Mouse (Mus musculus): Measurements from ENCODE around the gene Ubash3b. TPM values are rescaled to one million over a fixed set of nuclear protein-coding genes. Genes with fewer than 3 reads are reported as not detected.

Gene Ubash3b
- polyA plus RNA-seq, 1 experiment from 2014 or later = 9.6 TPM

- 90% methylated on average over 5 of the region's 5 CpGs for WGBS
- H3K4me2 ChIP-seq (ENCODE audit: low read length) = no peak overlapping the region
- H3K27ac ChIP-seq (replicated peaks in 1 of 2; ENCODE audit: control insufficient read depth in 1 of 2, insufficient read depth in 1 of 2, low read depth in 2 of 2, low read length in 2 of 2) = no peak overlapping the region
- H3K4me1 ChIP-seq (ENCODE audit: control insufficient read depth in 2 of 2, insufficient read depth in 2 of 2, low read length in 2 of 2) = peaks cover 24 to 25% of the 10 kb centered on the region in 2 experiments
- H3K9ac ChIP-seq (ENCODE audit: low read length) = no peak overlapping the region
- H3K9me3 ChIP-seq (ENCODE audit: control insufficient read depth, low read length) = no peaks in the 10 kb centered on the region
- ATAC-seq (ENCODE audit: insufficient number of reproducible peaks, insufficient read depth, low FRiP score, low read depth) = no peak
- no peaks in the 10 kb centered on the region for H3K36me3 ChIP-seq (ENCODE audit: control insufficient read depth, insufficient read depth, low read length)
- no peaks in the 10 kb centered on the region for H3K27me3 ChIP-seq (ENCODE audit: control insufficient read depth, insufficient read depth, low read length)
- no peak overlapping the region for H3K4me3 ChIP-seq (ENCODE audit: control insufficient read depth in 1 of 2, insufficient read depth in 1 of 2, low read depth in 1 of 2, low read length in 2 of 2)
Observed at GRCm38 (mm10) chr9:41075528-41075927, 86.0 kb downstream of the Ubash3b start.

DNA sequence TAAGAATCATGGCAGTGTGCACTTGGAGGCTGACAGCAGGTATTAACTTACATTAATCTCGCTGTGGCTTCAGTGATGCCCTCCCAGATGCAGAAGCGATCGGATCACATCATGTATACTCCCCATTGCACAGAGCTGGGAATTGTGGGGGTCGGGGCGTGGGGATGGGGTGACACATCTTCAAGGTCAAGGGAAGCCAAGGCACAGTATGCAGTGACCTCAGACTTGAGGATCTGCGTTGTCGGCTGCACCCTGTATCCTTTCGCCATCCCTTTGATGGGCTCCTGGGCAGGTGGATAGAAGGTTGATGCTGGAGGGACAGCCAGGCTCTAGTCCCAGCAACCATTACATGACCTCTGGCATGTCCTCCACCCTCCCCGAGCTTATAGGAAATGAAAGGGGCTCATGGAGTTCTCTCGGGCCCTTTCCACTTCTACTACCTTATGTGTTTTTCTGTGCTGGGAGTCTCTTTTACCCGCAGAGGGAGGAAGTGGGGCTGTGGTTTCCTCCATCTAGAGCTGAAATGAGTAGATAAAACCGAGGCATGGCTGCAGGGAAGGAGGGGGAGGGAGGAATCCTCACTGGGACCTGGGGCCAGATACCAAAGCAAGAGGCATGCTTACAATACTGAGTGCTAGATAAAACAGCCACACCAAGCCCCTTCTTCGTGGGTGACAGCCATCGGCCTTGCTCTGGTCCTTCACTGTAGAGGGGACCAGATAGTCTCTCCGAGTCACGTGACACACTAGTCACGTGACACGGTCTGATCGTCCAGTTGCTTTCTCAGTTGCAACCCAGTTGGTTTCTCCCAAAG, 88.1 kb downstream of the Ubash3b start:
- Histone ChIP-seq H3K4me1 (ENCODE audit: control insufficient read depth in 2 of 2, insufficient read depth in 2 of 2, low read length in 2 of 2) (peaks cover 21 to 34% of the 10 kb centered on the region in 2 experiments), H3K9ac (ENCODE audit: low read length) (no peak overlapping the region), H3K27ac (replicated peaks in 1 of 2; ENCODE audit: control insufficient read depth in 1 of 2, insufficient read depth in 1 of 2, low read depth in 2 of 2, low read length in 2 of 2) (peak overlapping the region; percentile 5 to 8; a peak in 3 of 4 replicates), H3K4me3 (ENCODE audit: control insufficient read depth in 1 of 2, insufficient read depth in 1 of 2, low read depth in 1 of 2, low read length in 2 of 2) (no peak overlapping the region), H3K9me3 (ENCODE audit: control insufficient read depth, low read length) (no peaks in the 10 kb centered on the region), H3K27me3 (ENCODE audit: control insufficient read depth, insufficient read depth, low read length) (no peaks in the 10 kb centered on the region), H3K4me2 (ENCODE audit: low read length) (0 out of 2 replicates have a peak overlapping the region, but pooled peaks have one; percentile 12), H3K36me3 (ENCODE audit: control insufficient read depth, insufficient read depth, low read length) (no peaks in the 10 kb centered on the region)
- 0 out of 2 replicates have a peak, but pooled peaks have one; percentile 19 for ATAC-seq (ENCODE audit: insufficient number of reproducible peaks, insufficient read depth, low FRiP score, low read depth)
- WGBS = 62% methylated on average over 19 of the region's 19 CpGs

DNA sequence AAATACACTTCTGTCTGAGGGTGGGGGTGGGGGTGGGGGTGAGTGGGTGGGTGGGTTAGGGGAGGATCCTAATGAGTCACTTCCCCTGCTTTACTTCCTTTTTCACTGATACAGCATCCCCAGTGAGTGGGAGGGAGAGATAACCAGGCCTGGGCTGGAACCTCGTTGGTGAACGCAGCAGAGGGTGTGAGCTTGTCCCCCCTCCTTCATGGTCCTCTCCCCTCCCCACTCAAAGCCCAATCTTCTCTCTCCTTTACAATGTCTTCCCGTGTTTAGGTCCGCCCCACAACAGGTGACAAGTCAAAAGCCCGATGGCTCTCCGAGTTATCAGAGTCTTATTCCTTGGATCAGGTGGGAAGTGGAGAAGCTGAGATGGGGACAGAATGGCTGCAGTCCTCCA, 88.7 kb downstream of the Ubash3b start:
- Histone ChIP-seq H3K27me3 (ENCODE audit: control insufficient read depth, insufficient read depth, low read length) (no peaks in the 10 kb centered on the region), H3K4me2 (ENCODE audit: low read length) (0 out of 2 replicates have a peak overlapping the region, but pooled peaks have one; percentile 12), H3K9me3 (ENCODE audit: control insufficient read depth, low read length) (no peaks in the 10 kb centered on the region), H3K9ac (ENCODE audit: low read length) (no peak overlapping the region), H3K4me3 (ENCODE audit: control insufficient read depth in 1 of 2, insufficient read depth in 1 of 2, low read depth in 1 of 2, low read length in 2 of 2) (no peak overlapping the region), H3K4me1 (ENCODE audit: control insufficient read depth in 2 of 2, insufficient read depth in 2 of 2, low read length in 2 of 2) (peaks cover 25 to 41% of the 10 kb centered on the region in 2 experiments), H3K36me3 (ENCODE audit: control insufficient read depth, insufficient read depth, low read length) (no peaks in the 10 kb centered on the region), H3K27ac (replicated peaks in 1 of 2; ENCODE audit: control insufficient read depth in 1 of 2, insufficient read depth in 1 of 2, low read depth in 2 of 2, low read length in 2 of 2) (peak overlapping the region in 1 of 2 experiments; percentile 5; a peak in 1 of 4 replicates)
- WGBS = 42% methylated on average over 6 of the region's 6 CpGs
- peak; percentile 51; the same call in 1 of the 2 replicates for ATAC-seq (ENCODE audit: insufficient number of reproducible peaks, insufficient read depth, low FRiP score, low read depth)

GRCm38 (mm10) chr9:41071906-41072511, 89.5 kb downstream of the Ubash3b start:
- Histone ChIP-seq H3K4me1 (ENCODE audit: control insufficient read depth in 2 of 2, insufficient read depth in 2 of 2, low read length in 2 of 2) (peaks cover 26 to 48% of the 10 kb centered on the region in 2 experiments), H3K27ac (replicated peaks in 1 of 2; ENCODE audit: control insufficient read depth in 1 of 2, insufficient read depth in 1 of 2, low read depth in 2 of 2, low read length in 2 of 2) (peak overlapping the region in 1 of 2 experiments; percentile 5; a peak in 2 of 4 replicates), H3K4me2 (ENCODE audit: low read length) (no peak overlapping the region), H3K27me3 (ENCODE audit: control insufficient read depth, insufficient read depth, low read length) (no peaks in the 10 kb centered on the region), H3K9ac (ENCODE audit: low read length) (no peak overlapping the region), H3K9me3 (ENCODE audit: control insufficient read depth, low read length) (no peaks in the 10 kb centered on the region), H3K36me3 (ENCODE audit: control insufficient read depth, insufficient read depth, low read length) (no peaks in the 10 kb centered on the region), H3K4me3 (ENCODE audit: control insufficient read depth in 1 of 2, insufficient read depth in 1 of 2, low read depth in 1 of 2, low read length in 2 of 2) (no peak overlapping the region)
- WGBS = 34% methylated on average over 3 of the region's 3 CpGs
- no peak for ATAC-seq (ENCODE audit: insufficient number of reproducible peaks, insufficient read depth, low FRiP score, low read depth)

- Histone ChIP-seq H3K9ac (ENCODE audit: low read length) (no peak overlapping the region), H3K4me2 (ENCODE audit: low read length) (no peak overlapping the region), H3K27ac (replicated peaks in 1 of 2; ENCODE audit: control insufficient read depth in 1 of 2, insufficient read depth in 1 of 2, low read depth in 2 of 2, low read length in 2 of 2) (no peak overlapping the region), H3K9me3 (ENCODE audit: control insufficient read depth, low read length) (no peaks in the 10 kb centered on the region), H3K36me3 (ENCODE audit: control insufficient read depth, insufficient read depth, low read length) (no peaks in the 10 kb centered on the region), H3K4me1 (ENCODE audit: control insufficient read depth in 2 of 2, insufficient read depth in 2 of 2, low read length in 2 of 2) (peaks cover 26 to 48% of the 10 kb centered on the region in 2 experiments), H3K4me3 (ENCODE audit: control insufficient read depth in 1 of 2, insufficient read depth in 1 of 2, low read depth in 1 of 2, low read length in 2 of 2) (no peak overlapping the region), H3K27me3 (ENCODE audit: control insufficient read depth, insufficient read depth, low read length) (no peaks in the 10 kb centered on the region)
- no peak for ATAC-seq (ENCODE audit: insufficient number of reproducible peaks, insufficient read depth, low FRiP score, low read depth)
- WGBS = 47% methylated on average over 5 of the region's 5 CpGs
Observed at GRCm38 (mm10) chr9:41070761-41071181, 90.7 kb downstream of the Ubash3b start.

DNA sequence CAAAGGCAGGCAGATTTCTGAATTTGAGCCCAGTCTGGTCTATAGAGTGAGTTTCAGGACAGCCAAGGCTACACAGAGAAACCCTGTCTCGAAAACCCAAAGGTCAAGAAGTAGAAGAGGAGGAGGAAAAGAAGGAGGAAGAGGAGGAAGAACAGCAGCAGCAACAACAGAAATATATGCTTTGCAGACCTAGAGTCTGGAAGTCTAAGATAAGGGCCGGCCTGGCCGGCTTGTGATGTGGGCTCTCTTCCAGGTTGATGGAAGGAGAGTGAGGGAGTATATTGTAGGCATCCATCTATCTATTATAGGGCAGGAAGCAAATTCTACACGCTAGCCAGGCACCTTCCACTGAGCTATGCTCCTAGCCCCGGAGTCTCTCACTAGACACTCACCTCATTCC, 92.0 kb downstream of the Ubash3b start:
- H3K27me3 ChIP-seq (ENCODE audit: control insufficient read depth, insufficient read depth, low read length) = no peaks in the 10 kb centered on the region
- no peak overlapping the region for H3K9ac ChIP-seq (ENCODE audit: low read length)
- no peaks in the 10 kb centered on the region for H3K9me3 ChIP-seq (ENCODE audit: control insufficient read depth, low read length)
- H3K4me3 ChIP-seq (ENCODE audit: control insufficient read depth in 1 of 2, insufficient read depth in 1 of 2, low read depth in 1 of 2, low read length in 2 of 2) = no peak overlapping the region
- no peak for ATAC-seq (ENCODE audit: insufficient number of reproducible peaks, insufficient read depth, low FRiP score, low read depth)
- no peak overlapping the region for H3K4me2 ChIP-seq (ENCODE audit: low read length)
- H3K27ac ChIP-seq (replicated peaks in 1 of 2; ENCODE audit: control insufficient read depth in 1 of 2, insufficient read depth in 1 of 2, low read depth in 2 of 2, low read length in 2 of 2) = no peak overlapping the region
- WGBS = 37% methylated on average over 5 of the region's 5 CpGs
- peaks cover 26 to 50% of the 10 kb centered on the region in 2 experiments for H3K4me1 ChIP-seq (ENCODE audit: control insufficient read depth in 2 of 2, insufficient read depth in 2 of 2, low read length in 2 of 2)
- no peaks in the 10 kb centered on the region for H3K36me3 ChIP-seq (ENCODE audit: control insufficient read depth, insufficient read depth, low read length)

GRCm38 (mm10) chr9:41061446-41061845, 100.1 kb downstream of the Ubash3b start:
- Histone ChIP-seq H3K4me2 (ENCODE audit: low read length) (no peak overlapping the region), H3K9ac (ENCODE audit: low read length) (no peak overlapping the region), H3K9me3 (ENCODE audit: control insufficient read depth, low read length) (no peaks in the 10 kb centered on the region), H3K36me3 (ENCODE audit: control insufficient read depth, insufficient read depth, low read length) (no peaks in the 10 kb centered on the region), H3K4me3 (ENCODE audit: control insufficient read depth in 1 of 2, insufficient read depth in 1 of 2, low read depth in 1 of 2, low read length in 2 of 2) (no peak overlapping the region), H3K27me3 (ENCODE audit: control insufficient read depth, insufficient read depth, low read length) (no peaks in the 10 kb centered on the region), H3K27ac (replicated peaks in 1 of 2; ENCODE audit: control insufficient read depth in 1 of 2, insufficient read depth in 1 of 2, low read depth in 2 of 2, low read length in 2 of 2) (no peak overlapping the region), H3K4me1 (ENCODE audit: control insufficient read depth in 2 of 2, insufficient read depth in 2 of 2, low read length in 2 of 2) (peaks cover 2 to 5% of the 10 kb centered on the region in 2 experiments; a peak in 1 of 4 replicates)
- no peak for ATAC-seq (ENCODE audit: insufficient number of reproducible peaks, insufficient read depth, low FRiP score, low read depth)
- 47% methylated on average over 5 of the region's 5 CpGs for WGBS
